Mouse (Mus musculus): ENCODE data around the gene Adrm1.

- TF ChIP-seq CTCF (IDR thresholded peaks at IDR 0.05; ENCODE audit: low read depth, low read length) (no peak), POLR2A (IDR thresholded peaks at IDR 0.05; ENCODE audit: extremely low read depth, insufficient read depth, low read length) (no peak)
Observed at GRCm38 (mm10) chr2:180215011-180215461, 43.8 kb downstream of the Adrm1 start.

Measured in liver, adult 2 months (tissue).